ENCODE assay signal across 11 mouse cellular contexts in genomic region chr9:56266200-56266815, GRCm38 (mm10).
DNase-seq lines count a peak whose midpoint lies in the region; ATAC-seq and TF ChIP-seq lines count a peak whose summit lies in the region.
"Had no signal": no experiment of that assay in that cellular context is flagged by ENCODE, and none has a peak within 500 bp of the region (broad histone marks: within the 10 kb centered on the region; RNA-seq: fewer than 3 reads in every experiment).

No protein-coding gene starts in this region.

- no peak overlapping the region for H3K4me2 ChIP-seq in heart, embryonic 14.5 days (ENCODE audit: low read length)
- no peak overlapping the region for H3K4me2 ChIP-seq in lung, embryonic 14.5 days
- H3K4me2 ChIP-seq in hindbrain, postnatal 0 days (ENCODE audit: low read depth, low read length): no peak overlapping the region
- H3K4me2 ChIP-seq: limb, embryonic 12.5 days; midbrain, embryonic 11.5 days had no signal

- no peak for TF ChIP-seq CTCF in lung, embryonic 14.5 days (IDR thresholded peaks at IDR 0.05; ENCODE audit: low read depth)
- no peak for TF ChIP-seq CTCF in hindbrain, postnatal 0 days (IDR thresholded peaks at IDR 0.05; ENCODE audit: low read depth)
- no peak for TF ChIP-seq CTCF in left cerebral cortex, adult 2 months (IDR thresholded peaks at IDR 0.05)

- H3K27ac ChIP-seq in heart, embryonic 14.5 days (replicated peaks in 1 of 2; ENCODE audit: control insufficient read depth in 1 of 2, insufficient read depth in 1 of 2, low read depth in 2 of 2, low read length in 2 of 2): peak overlapping the region; percentile 40 to 74
- no peak overlapping the region; the same call in 1 of the 2 replicates for H3K27ac ChIP-seq in lung, embryonic 14.5 days (ENCODE audit: low read depth)
- peak overlapping the region; percentile 69 for H3K27ac ChIP-seq in brown adipose tissue, adult 24 weeks (replicated peaks; ENCODE audit: low read depth, low read length)
- H3K27ac ChIP-seq in hindbrain, postnatal 0 days: no peak overlapping the region
- H3K27ac ChIP-seq in left cerebral cortex, adult 2 months: no peak overlapping the region
- H3K27ac ChIP-seq: hindbrain, embryonic 10.5 days; limb, embryonic 12.5 days had no signal

- intact Hi-C loops in heart, postnatal 36 days (cut with DNase I): loop anchor here (5.0 kb wide), 1 partner anchor 56 kb away; no protein-coding TSS in a partner anchor
- intact Hi-C loops in left cerebral cortex, adult 2 months (cut with DNase I): loop anchor here (5.0 kb wide), 1 partner anchor 356 kb away; no protein-coding TSS in a partner anchor

- H3K4me3 ChIP-seq in heart, embryonic 14.5 days (ENCODE audit: control insufficient read depth in 1 of 2, insufficient read depth in 1 of 2, low read depth in 1 of 2, low read length in 2 of 2): no peak overlapping the region
- H3K4me3 ChIP-seq in lung, embryonic 14.5 days (ENCODE audit: low read depth, low read length): no peak overlapping the region
- no peak overlapping the region for H3K4me3 ChIP-seq in brown adipose tissue, adult 24 weeks (ENCODE audit: insufficient read depth, low read depth, low read length)
- no peak overlapping the region for H3K4me3 ChIP-seq in hindbrain, postnatal 0 days (ENCODE audit: low read length)
- H3K4me3 ChIP-seq in left cerebral cortex, adult 2 months: no peak overlapping the region
- H3K4me3 ChIP-seq: hindbrain, embryonic 10.5 days; limb, embryonic 12.5 days had no signal

- peaks cover 9 to 33% of the 10 kb centered on the region in 2 experiments for H3K4me1 ChIP-seq in heart, embryonic 14.5 days (ENCODE audit: control insufficient read depth in 2 of 2, insufficient read depth in 2 of 2, low read length in 2 of 2)
- no peaks in the 10 kb centered on the region for H3K4me1 ChIP-seq in lung, embryonic 14.5 days (ENCODE audit: insufficient read depth)
- peaks cover 7% of the 10 kb centered on the region; the same call in 1 of the 2 replicates for H3K4me1 ChIP-seq in brown adipose tissue, adult 24 weeks (ENCODE audit: control insufficient read depth, insufficient read depth, insufficient read length, low read length)
- H3K4me1 ChIP-seq in hindbrain, postnatal 0 days (ENCODE audit: insufficient read depth, low read length): 0 out of 2 replicates have a peak, but pooled peaks cover 3% of the 10 kb centered on the region
- H3K4me1 ChIP-seq: hindbrain, embryonic 10.5 days had no signal

- no peaks in the 10 kb centered on the region for H3K9me3 ChIP-seq in heart, embryonic 14.5 days (ENCODE audit: control insufficient read depth, low read length)
- H3K9me3 ChIP-seq in lung, embryonic 14.5 days (ENCODE audit: low read depth, low read length): no peaks in the 10 kb centered on the region
- H3K9me3 ChIP-seq in hindbrain, postnatal 0 days (ENCODE audit: low read length): no peaks in the 10 kb centered on the region
- H3K9me3 ChIP-seq: hindbrain, embryonic 10.5 days; limb, embryonic 12.5 days had no signal

- ATAC-seq in heart, embryonic 14.5 days (ENCODE audit: insufficient number of reproducible peaks, insufficient read depth, low FRiP score, low read depth): no peak
- ATAC-seq in lung, embryonic 14.5 days (ENCODE audit: insufficient read depth): no peak
- ATAC-seq in hindbrain, postnatal 0 days: no peak

- H3K9ac ChIP-seq in heart, embryonic 14.5 days (ENCODE audit: low read length): no peak overlapping the region
- H3K9ac ChIP-seq in lung, embryonic 14.5 days: no peak overlapping the region
- no peak overlapping the region for H3K9ac ChIP-seq in hindbrain, postnatal 0 days (replicated peaks; ENCODE audit: low read length)
- H3K9ac ChIP-seq: limb, embryonic 12.5 days had no signal

- 61% methylated on average over 7 of the region's 7 CpGs for whole genome bisulfite sequencing in heart, embryonic 14.5 days
- 81% methylated on average over 7 of the region's 7 CpGs for WGBS in lung, embryonic 14.5 days
- 86% methylated on average over 7 of the region's 7 CpGs for WGBS in hindbrain, postnatal 0 days

- no peak for DNase-seq in heart, postnatal 36 days
- peak; percentile 16 for DNase-seq in lung, embryonic 14.5 days
- no peak for DNase-seq in lung, postnatal 36 days
- DNase-seq in hindbrain, postnatal 0 days (ENCODE audit: low spot score): no peak
- DNase-seq in left cerebral cortex, adult 2 months (ENCODE audit: extremely low spot score in 1 of 2, low spot score in 2 of 2): no peak
- DNase-seq: cerebellum, adult 2 months had no signal

- H3K27me3 ChIP-seq in heart, embryonic 14.5 days (ENCODE audit: control insufficient read depth, insufficient read depth, low read length): no peaks in the 10 kb centered on the region
- no peaks in the 10 kb centered on the region for H3K27me3 ChIP-seq in lung, embryonic 14.5 days (ENCODE audit: insufficient read depth, low read length)
- H3K27me3 ChIP-seq in hindbrain, postnatal 0 days (ENCODE audit: insufficient read depth, low read length): no peaks in the 10 kb centered on the region
- H3K27me3 ChIP-seq: limb, embryonic 12.5 days had no signal

- H3K36me3 ChIP-seq in heart, embryonic 14.5 days (ENCODE audit: control insufficient read depth, insufficient read depth, low read length): no peaks in the 10 kb centered on the region
- no peaks in the 10 kb centered on the region for H3K36me3 ChIP-seq in lung, embryonic 14.5 days (ENCODE audit: insufficient read depth)
- H3K36me3 ChIP-seq in hindbrain, postnatal 0 days (ENCODE audit: insufficient read depth, low read length): no peaks in the 10 kb centered on the region
- H3K36me3 ChIP-seq: hindbrain, embryonic 10.5 days; limb, embryonic 12.5 days had no signal

Comparison
In these comparisons a context has a peak if more than half of its experiments do, and no peak if none do; other contexts are left out.
1. H3K27ac ChIP-seq: peak in heart, embryonic 14.5 days (2 of 2) and brown adipose tissue, adult 24 weeks (single experiment); none in lung, embryonic 14.5 days (single experiment), hindbrain, postnatal 0 days (single experiment) and left cerebral cortex, adult 2 months (single experiment).